Mouse (Mus musculus) ovary, adult 18-20 months (tissue): ENCODE data around the gene Spata33.
"Not testable (repeated sequence)": the region's sequence is repeated elsewhere in the genome, so short reads cannot be mapped to it uniquely, and the experiment has no call there.

Experiments used
- DNase-seq: peaks from one replicate; pipeline ENCODE4 v3.0.0; 2022; ENCODE audit warnings: low spot score, mixed read lengths

Gene Spata33

DNA sequence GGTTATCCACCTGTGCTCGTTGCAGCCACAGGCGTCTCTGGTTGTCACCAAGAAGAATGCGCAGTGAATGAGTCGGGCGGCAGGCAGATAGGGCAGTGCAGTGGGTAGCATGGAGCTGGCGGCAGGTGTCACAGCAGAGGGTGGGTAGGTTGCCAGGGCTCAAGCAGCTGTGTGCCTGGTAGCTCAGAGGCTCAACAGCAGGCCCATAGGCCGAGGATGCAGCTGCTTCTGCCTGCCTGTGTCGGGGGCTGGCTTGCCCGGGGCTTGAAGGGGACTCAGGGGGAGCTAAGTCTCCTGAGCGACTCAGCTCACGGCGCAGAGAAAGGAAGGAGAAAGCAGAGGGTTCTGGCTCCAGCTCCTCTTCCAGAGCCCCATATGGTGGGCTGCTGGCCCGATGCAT, 20.7 kb downstream of the Spata33 start:
- DNase-seq, result no peak

DNA sequence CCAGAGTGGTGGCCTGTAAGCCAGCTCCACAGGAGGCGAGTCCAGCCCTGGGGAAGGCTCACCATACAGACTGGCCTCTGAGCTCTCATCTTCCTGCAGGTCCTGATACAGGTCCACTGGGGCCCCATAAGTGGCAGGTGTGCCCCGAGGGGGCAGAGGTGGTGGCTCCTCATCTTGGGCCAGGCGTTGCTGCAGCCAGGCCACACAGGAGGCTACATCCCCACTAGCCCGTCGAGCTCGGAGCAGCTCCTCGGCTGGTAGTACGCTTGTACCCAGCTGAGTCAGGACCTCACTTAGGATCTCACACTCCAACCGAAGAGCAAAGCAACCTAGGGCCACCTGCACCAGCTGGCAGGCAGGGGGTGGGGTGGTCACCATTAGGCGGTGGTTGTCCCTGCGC, 21.1 kb downstream of the Spata33 start:
- no peak for DNase-seq

DNA sequence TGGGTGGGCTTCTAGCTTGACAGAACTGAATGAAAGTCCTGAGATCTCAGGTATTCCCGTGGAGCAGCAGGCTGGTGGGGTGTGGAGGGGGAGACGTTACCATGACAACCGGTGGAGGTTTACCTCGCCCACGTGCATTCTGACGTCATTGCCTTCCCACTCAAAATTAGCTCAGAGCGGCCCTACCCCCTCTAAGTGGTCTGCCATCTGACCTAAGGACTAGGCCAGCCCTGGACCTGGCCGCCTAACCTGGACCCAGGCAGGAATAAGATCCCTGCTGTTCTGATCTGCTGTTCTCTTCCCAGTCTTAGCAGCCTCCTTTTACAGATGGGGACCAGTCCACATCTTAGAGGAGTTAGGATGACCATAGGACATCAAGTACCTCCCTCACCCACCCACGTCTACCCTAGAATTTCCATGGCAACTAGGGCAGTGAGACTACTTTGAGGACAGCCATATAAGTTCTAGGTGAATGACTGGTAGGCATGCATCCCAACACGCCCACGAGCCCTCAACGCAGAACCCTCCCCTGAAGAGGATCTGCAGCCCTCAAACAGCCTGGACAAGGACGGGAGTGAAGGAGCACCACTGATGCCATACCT, 22.4 kb downstream of the Spata33 start:
- DNase-seq, result no peak

GRCm38 (mm10) chr8:123235520-123236497, 23.2 kb downstream of the Spata33 start, which contains the start of gene Spata2l:
TSS of gene Spata2l (minus strand) at chr8:123236233.
- peak; percentile 80 for DNase-seq

- no peak for DNase-seq
These were observed 26.8 kb downstream of the Spata33 start for GRCm38 (mm10) chr8:123239398-123239797.

GRCm38 (mm10) chr8:123242107-123242923, 29.7 kb downstream of the Spata33 start:
- DNase-seq, result no peak

- DNase-seq, result no peak
These were observed 30.4 kb downstream of the Spata33 start for GRCm38 (mm10) chr8:123243053-123243452.

GRCm38 (mm10) chr8:123244382-123244781, 31.8 kb downstream of the Spata33 start:
- no peak for DNase-seq

DNA sequence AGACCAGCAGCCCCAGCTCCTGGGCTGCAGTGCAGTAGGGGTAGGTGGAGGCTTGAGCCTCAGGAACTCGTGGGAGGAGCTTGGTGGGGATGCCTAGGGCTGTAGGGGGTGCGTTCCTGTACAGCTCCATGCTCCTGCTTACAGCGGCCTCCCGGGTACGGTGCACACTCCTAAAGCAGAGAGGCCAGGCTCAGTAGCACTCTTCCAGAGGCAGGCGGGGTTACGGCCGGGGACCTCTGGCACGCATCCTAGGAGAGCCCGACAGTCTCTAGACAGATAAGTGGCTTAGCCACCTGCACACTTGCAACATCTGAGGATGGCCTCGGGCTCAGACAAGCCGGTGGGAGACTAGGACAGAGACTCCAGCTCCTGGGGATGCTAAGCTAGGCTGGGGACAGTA, 32.9 kb downstream of the Spata33 start:
- DNase-seq, result no peak

GRCm38 (mm10) chr8:123247748-123248147, 35.1 kb downstream of the Spata33 start:
- no peak for DNase-seq

DNA sequence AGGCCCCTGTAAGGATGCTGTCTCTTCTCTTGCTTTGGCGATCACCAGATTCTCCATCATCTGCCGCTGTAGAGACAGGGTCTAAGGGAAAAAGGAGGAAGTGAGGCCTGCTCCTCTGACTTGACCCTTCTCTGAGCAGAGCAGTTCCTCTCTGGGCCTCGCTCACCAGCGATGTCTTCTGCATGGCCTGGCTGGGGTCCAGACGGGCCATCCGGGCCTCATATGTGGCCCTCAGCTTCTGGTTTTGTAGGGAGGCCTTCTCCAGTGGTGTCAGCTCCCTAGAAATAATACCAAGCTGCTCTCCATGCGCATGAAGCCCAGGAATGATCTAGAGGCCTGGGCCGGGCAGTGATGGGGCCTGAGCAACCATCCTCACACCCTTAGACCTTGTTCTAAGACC, 36.0 kb downstream of the Spata33 start:
- DNase-seq, result no peak

DNA sequence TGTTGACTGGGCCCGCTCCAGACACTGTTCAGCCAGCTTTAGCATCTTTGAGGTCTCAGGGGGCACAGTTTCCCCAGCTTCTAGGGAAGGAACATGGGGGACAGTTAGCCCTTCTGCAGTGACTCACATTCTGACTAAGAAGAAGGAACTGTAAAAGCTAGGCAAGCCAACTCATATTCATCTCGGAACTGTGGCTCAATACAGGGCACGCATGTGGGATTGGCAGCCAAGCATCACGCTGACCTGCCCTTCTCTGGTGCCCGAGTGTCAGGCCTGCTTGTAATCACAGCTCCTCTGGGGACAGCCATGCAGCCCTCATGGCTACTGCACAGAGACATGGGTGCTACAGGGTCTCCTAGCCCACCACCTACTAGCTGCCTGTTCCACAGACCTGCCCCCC, 38.3 kb downstream of the Spata33 start:
- DNase-seq, result no peak

- DNase-seq, result no peak
These were observed 40.3 kb downstream of the Spata33 start for GRCm38 (mm10) chr8:123252925-123253324.

DNA sequence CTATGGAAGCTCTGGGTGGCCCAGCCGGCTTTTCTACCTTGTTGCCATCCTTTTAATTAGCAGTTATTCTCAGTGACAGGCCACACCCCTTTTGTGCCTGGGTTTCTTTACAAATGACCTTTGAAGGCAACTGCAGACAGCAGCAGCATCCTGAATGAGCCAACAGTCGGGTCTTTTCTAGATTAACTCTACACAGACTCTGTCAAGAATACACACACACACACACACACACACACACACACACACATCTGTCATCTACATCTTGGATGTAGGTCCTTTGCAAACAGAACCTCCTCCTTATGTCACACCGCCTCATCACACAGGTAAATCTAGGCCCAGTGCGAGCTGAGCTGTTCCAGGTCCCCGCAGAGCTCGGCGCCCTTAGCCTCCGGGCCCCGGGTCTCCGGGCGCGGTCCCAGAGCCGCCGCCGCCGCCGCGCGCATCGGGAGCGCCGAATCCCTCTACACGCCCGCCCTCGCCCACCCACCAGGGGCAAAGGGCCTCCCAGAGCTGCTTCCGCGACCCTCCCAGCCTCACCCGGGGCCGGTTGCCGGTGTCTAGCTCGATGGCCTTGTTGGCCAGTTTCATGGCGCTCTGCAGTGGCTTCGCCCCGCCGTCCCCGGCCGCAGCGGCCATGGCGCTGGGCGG, 40.9 kb downstream of the Spata33 start:
- DNase-seq, result no peak

- DNase-seq, result peak; percentile 77
These were observed 41.7 kb downstream of the Spata33 start, which contains the start of the genes Zfp276 and Vps9d1 for GRCm38 (mm10) chr8:123254099-123254885. TSS of gene Zfp276 (plus strand) at chr8:123254195. TSS of gene Vps9d1 (minus strand) at chr8:123254348.

DNA sequence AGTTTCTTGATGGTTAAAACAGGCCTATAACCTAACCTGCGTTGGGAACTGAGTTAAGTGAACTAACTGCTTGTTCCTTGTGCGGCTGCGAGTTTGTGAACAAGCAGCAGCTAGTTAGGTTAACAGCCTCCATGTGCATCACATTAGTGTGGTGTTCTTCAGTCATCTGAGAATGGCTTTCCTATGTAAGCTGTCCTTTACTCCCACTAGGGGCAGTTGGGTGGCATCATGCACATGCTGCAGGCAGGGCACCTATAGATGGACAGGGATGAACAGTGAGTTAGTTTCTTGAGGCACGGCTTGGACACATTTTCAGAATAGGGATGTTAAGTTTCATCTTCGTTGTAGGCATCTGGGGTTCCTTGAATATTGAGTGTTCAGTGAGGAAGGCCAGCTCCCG, 42.5 kb downstream of the Spata33 start:
- no peak for DNase-seq

- no peak for DNase-seq
These were observed 44.5 kb downstream of the Spata33 start for GRCm38 (mm10) chr8:123257114-123257513.

DNA sequence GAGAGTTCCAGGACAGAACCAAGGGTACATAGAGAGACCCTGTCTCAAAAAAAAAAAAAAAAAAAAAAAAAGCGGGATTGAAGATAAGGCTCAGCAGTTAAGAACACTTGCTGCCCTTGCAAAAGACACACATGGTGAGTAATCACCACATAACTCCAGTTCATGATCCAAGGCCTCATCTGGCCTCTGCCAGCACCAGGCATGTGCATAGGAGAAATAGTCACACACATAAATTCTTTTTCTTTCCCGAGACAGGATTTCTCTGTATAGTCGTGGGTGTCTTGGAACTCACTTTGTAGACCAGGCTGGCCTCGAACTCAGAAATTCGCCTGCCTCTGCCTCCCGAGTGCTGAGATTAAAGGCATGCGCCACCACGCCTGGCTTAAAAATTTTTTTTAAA, 45.0 kb downstream of the Spata33 start:
- DNase-seq, result not testable (repeated sequence)

- no peak for DNase-seq
These were observed 55.5 kb downstream of the Spata33 start for GRCm38 (mm10) chr8:123267926-123268656.

DNA sequence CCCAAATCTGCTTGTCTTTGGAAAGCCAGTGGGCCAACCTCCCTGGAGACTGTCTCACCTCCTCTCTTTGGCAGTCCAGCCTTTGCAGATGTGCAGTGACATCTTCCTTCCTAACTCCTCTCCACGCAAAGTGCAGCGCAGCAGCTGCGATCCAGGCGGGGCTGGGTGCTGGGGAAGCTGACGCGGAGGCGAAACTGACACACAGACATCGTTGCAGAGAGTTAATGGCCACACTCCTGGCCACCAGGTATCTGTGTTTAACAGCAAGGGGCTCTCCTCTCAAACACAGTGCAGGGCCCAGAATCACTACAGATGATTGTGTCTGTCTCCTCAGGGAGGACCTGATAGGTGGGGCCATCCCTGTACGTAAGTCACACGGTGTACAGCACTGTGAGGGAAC, 58.5 kb downstream of the Spata33 start:
- DNase-seq, result no peak
